Mouse (Mus musculus) C2C12 (cell line): ENCODE measurements at regions not wholly inside any gene's neighbourhood (a gene's known extent, or its start where the extent isn't known, plus 50 kb on each side); places are given as distances from the start of the nearest gene placed in this dataset.

Experiments
- H3K27me3 ChIP-seq: one replicate; pipeline ENCODE4 v1.6.1; 2011; ENCODE audit not compliant: control insufficient read depth, insufficient read depth, insufficient read length
- H3K36me3 ChIP-seq: one replicate; pipeline ENCODE4 v1.6.1; 2011; ENCODE audit not compliant: control insufficient read depth, insufficient read depth
- H3K4me3 ChIP-seq: one replicate; pipeline ENCODE4 v1.5.1; 2011; ENCODE audit warnings: mild to moderate bottlenecking, control low read depth; ENCODE audit not compliant: poor library complexity, insufficient read depth, severe bottlenecking
- H3K79me2 ChIP-seq: one replicate; pipeline ENCODE4 v1.6.1; 2011; ENCODE audit not compliant: control insufficient read depth, insufficient read depth
- H3K79me3 ChIP-seq: one replicate; pipeline ENCODE4 v1.6.1; 2011; ENCODE audit warnings: low read depth, control low read depth
- H3ac ChIP-seq: one replicate; pipeline ENCODE3; 2011; ENCODE audit warnings: low read depth; ENCODE audit not compliant: control insufficient read depth, insufficient read length
- CEBPB ChIP-seq: IDR thresholded peaks from one replicate; pipeline ENCODE4 v1.6.1; 2011; ENCODE audit warnings: low read depth, mild to moderate bottlenecking, control low read depth, moderate library complexity
- CTCF ChIP-seq: IDR thresholded peaks from one replicate; pipeline ENCODE4 v1.5.1; 2011; ENCODE audit not compliant: control insufficient read depth, insufficient read depth, insufficient read length
- FOSL1 ChIP-seq: IDR thresholded peaks from one replicate; pipeline ENCODE4 v1.8.0; 2011; ENCODE audit warnings: mild to moderate bottlenecking, low read length; ENCODE audit not compliant: poor library complexity, insufficient read depth, severe bottlenecking
- MAX ChIP-seq: IDR thresholded peaks from one replicate; pipeline ENCODE4 v1.6.1; 2011; ENCODE audit warnings: mild to moderate bottlenecking, control low read depth
- MYOD1 ChIP-seq: IDR thresholded peaks from one replicate; pipeline ENCODE4 v1.6.1; 2011; ENCODE audit warnings: low read depth; ENCODE audit not compliant: control insufficient read depth, insufficient read length
- MYOG ChIP-seq: IDR thresholded peaks from one replicate; pipeline ENCODE4 v1.6.1; 2011; ENCODE audit not compliant: control insufficient read depth, insufficient read length; ENCODE audit errors: extremely low read depth
- USF1 ChIP-seq: IDR thresholded peaks from one replicate; pipeline ENCODE4 v1.6.1; 2011; ENCODE audit warnings: low read depth, mild to moderate bottlenecking, control low read depth, moderate library complexity

GRCm38 (mm10) chr5:40294868-40295693, 539.8 kb upstream of the Hs3st1 start:
- Histone ChIP-seq H3ac (no peak overlapping the region), H3K4me3 (no peak overlapping the region), H3K79me3 (no peaks in the 10 kb centered on the region), H3K27me3 (no peaks in the 10 kb centered on the region), H3K36me3 (no peaks in the 10 kb centered on the region), H3K79me2 (no peaks in the 10 kb centered on the region)
- no peak for TF ChIP-seq CEBPB
- no peak for TF ChIP-seq MYOD1
- no peak for TF ChIP-seq CTCF
- TF ChIP-seq FOSL1, result no peak
- no peak for TF ChIP-seq MYOG
- no peak for TF ChIP-seq MAX
- no peak for TF ChIP-seq USF1

GRCm38 (mm10) chr5:40282330-40282729, 527.1 kb upstream of the Hs3st1 start:
- Histone ChIP-seq H3K79me3 (no peaks in the 10 kb centered on the region), H3K36me3 (no peaks in the 10 kb centered on the region), H3K27me3 (no peaks in the 10 kb centered on the region), H3ac (no peak overlapping the region), H3K79me2 (no peaks in the 10 kb centered on the region), H3K4me3 (no peak overlapping the region)
- TF ChIP-seq MAX (no peak), CEBPB (no peak), CTCF (no peak), MYOD1 (no peak), USF1 (no peak), FOSL1 (no peak)

GRCm38 (mm10) chr5:40246664-40247063, 491.4 kb upstream of the Hs3st1 start:
- H3K27me3 ChIP-seq, result no peaks in the 10 kb centered on the region
- no peaks in the 10 kb centered on the region for H3K79me3 ChIP-seq
- TF ChIP-seq MYOG (no peak), CEBPB (no peak), MYOD1 (no peak), CTCF (no peak), FOSL1 (no peak), USF1 (no peak), MAX (no peak)
- no peak overlapping the region for H3ac ChIP-seq
- no peaks in the 10 kb centered on the region for H3K36me3 ChIP-seq
- H3K4me3 ChIP-seq, result no peak overlapping the region
- no peaks in the 10 kb centered on the region for H3K79me2 ChIP-seq
